Mouse (Mus musculus) stomach, embryonic 16.5 days (tissue): ENCODE measurements around the gene Pms2. TPM values are rescaled to one million over a fixed set of nuclear protein-coding genes. Genes with fewer than 3 reads are reported as not detected.

Source experiments
- ATAC-seq: fragments of 200-750 bp; cut with Nextera tagmentation; 2 replicates; pipeline ENCODE4 v1.8.0; 2017; ENCODE audit warnings: moderate number of reproducible peaks, moderate TSS enrichment; ENCODE audit not compliant: insufficient read depth, low FRiP score
- H3K27ac ChIP-seq: fragments of 300-500 bp; sonication (generic); 2 replicates; pipeline ENCODE4 v1.5.1; 2014; ENCODE audit warnings: low read length
- H3K27me3 ChIP-seq: fragments of 300-500 bp; sonication (generic); 2 replicates; pipeline ENCODE4 v1.6.1; 2014; ENCODE audit warnings: low read length, control low read depth, mixed read lengths; ENCODE audit not compliant: control insufficient read depth, insufficient read depth
- H3K36me3 ChIP-seq: fragments of 300-500 bp; sonication (generic); 2 replicates; pipeline ENCODE4 v1.6.1; 2014; ENCODE audit warnings: low read length; ENCODE audit not compliant: control insufficient read depth, insufficient read depth
- H3K4me1 ChIP-seq: fragments of 300-500 bp; sonication (generic); 2 replicates; pipeline ENCODE4 v1.6.1; 2014; ENCODE audit warnings: low read length, control low read depth, mixed read lengths; ENCODE audit not compliant: control insufficient read depth, insufficient read depth
- H3K4me2 ChIP-seq: fragments of 300-500 bp; sonication (generic); 2 replicates; pipeline ENCODE4 v1.6.1; 2014; ENCODE audit warnings: low read depth, low read length, mixed read lengths
- H3K4me3 ChIP-seq: fragments of 300-500 bp; sonication (generic); replicated peaks from 2 replicates; pipeline ENCODE4 v1.5.1; 2014; ENCODE audit warnings: mild to moderate bottlenecking, low read length
- H3K9ac ChIP-seq: fragments of 300-500 bp; sonication (generic); 2 replicates; pipeline ENCODE4 v1.6.1; 2014; ENCODE audit warnings: low read length
- H3K9me3 ChIP-seq: fragments of 300-500 bp; sonication (generic); replicated peaks from 2 replicates; pipeline ENCODE4 v1.6.1; 2016; ENCODE audit warnings: low read length, control low read depth; ENCODE audit not compliant: control insufficient read depth
- WGBS: fragments of 180-500 bp; shearing (Covaris S2); extraction: QIAGEN DNeasy Blood & Tissue Kit; methylation state at CpG from one replicate; pipeline ENCODE4 v1.1.7; 2014; 5-methylcytosine and 5-hydroxymethylcytosine counted together
- polyA plus RNA-seq: library from polyadenylated mRNA; unstranded; fragments of >200 nt; fragmentation: Nextera tagmentation; extraction: Ambion mirVana; gene quantifications from 2 replicates; pipeline ENCODE4 v1.2.1, GENCODE M21; 2015

The Pms2 gene
- polyA plus RNA-seq, 1 experiment from 2014 or later = 21.5 TPM

GRCm38 (mm10) chr5:143975631-143975933, 65.8 kb downstream of the Pms2 start:
- Histone ChIP-seq H3K4me3 (no peak overlapping the region), H3K4me2 (no peak overlapping the region), H3K9me3 (no peaks in the 10 kb centered on the region), H3K36me3 (no peaks in the 10 kb centered on the region), H3K4me1 (no peaks in the 10 kb centered on the region), H3K9ac (no peak overlapping the region), H3K27me3 (no peaks in the 10 kb centered on the region), H3K27ac (no peak overlapping the region)
- 0 out of 2 replicates have a peak, but pooled peaks have one; percentile 24 for ATAC-seq
- 35% methylated on average over 2 of the region's 2 CpGs for WGBS

- H3K4me1 ChIP-seq = peaks cover 2% of the 10 kb centered on the region; the same call in 1 of the 2 replicates
- no peaks in the 10 kb centered on the region for H3K36me3 ChIP-seq
- no peak overlapping the region for H3K4me2 ChIP-seq
- 87% methylated on average over 11 of the region's 11 CpGs for WGBS
- H3K9me3 ChIP-seq = no peaks in the 10 kb centered on the region
- H3K27me3 ChIP-seq = no peaks in the 10 kb centered on the region
- ATAC-seq = no peak
- no peak overlapping the region for H3K9ac ChIP-seq
- H3K4me3 ChIP-seq = no peak overlapping the region
- no peak overlapping the region for H3K27ac ChIP-seq
These were observed 66.5 kb downstream of the Pms2 start for GRCm38 (mm10) chr5:143976232-143976631.

- Histone ChIP-seq H3K4me1 (peaks cover 2% of the 10 kb centered on the region; the same call in 1 of the 2 replicates), H3K4me3 (no peak overlapping the region), H3K9ac (no peak overlapping the region), H3K9me3 (no peaks in the 10 kb centered on the region), H3K27me3 (no peaks in the 10 kb centered on the region), H3K36me3 (no peaks in the 10 kb centered on the region), H3K4me2 (no peak overlapping the region), H3K27ac (no peak overlapping the region)
- WGBS = 62% methylated on average over 16 of the region's 16 CpGs
- no peak for ATAC-seq
These were observed 67.1 kb downstream of the Pms2 start for GRCm38 (mm10) chr5:143976726-143977431.

- Histone ChIP-seq H3K9ac (no peak overlapping the region), H3K36me3 (no peaks in the 10 kb centered on the region), H3K4me2 (no peak overlapping the region), H3K27ac (no peak overlapping the region), H3K4me1 (peaks cover 2% of the 10 kb centered on the region; the same call in 1 of the 2 replicates), H3K27me3 (no peaks in the 10 kb centered on the region), H3K9me3 (no peaks in the 10 kb centered on the region), H3K4me3 (no peak overlapping the region)
- WGBS = 22% methylated on average over 9 of the region's 9 CpGs
- peak; percentile 45; the same call in 1 of the 2 replicates for ATAC-seq
These were observed 71.1 kb downstream of the Pms2 start for GRCm38 (mm10) chr5:143980858-143981257.

DNA sequence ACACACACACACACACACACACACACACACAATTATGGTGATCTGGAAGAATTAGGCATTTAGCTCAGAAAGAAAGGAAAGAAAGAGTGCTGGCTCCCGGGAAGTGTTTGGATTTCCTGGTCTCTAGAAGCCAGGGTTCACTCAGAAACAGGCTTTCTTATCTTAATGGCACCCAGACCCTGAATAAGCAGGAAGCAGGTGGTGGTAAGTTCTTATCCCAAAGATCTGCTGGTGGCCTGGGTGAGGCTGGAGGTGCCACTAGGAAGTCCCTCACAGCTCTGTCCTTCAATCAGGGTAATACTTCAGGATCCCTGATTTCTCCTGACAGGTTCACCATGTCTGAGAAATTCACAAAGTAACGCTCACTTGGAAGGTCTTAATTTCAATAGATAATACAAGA, 72.6 kb downstream of the Pms2 start:
- Histone ChIP-seq H3K4me3 (no peak overlapping the region), H3K4me2 (no peak overlapping the region), H3K9ac (no peak overlapping the region), H3K9me3 (no peaks in the 10 kb centered on the region), H3K4me1 (peaks cover 2% of the 10 kb centered on the region; the same call in 1 of the 2 replicates), H3K27ac (peak overlapping the region; percentile 56), H3K36me3 (no peaks in the 10 kb centered on the region; the same call in 1 of the 2 replicates), H3K27me3 (no peaks in the 10 kb centered on the region)
- 53% methylated on average over 2 of the region's 2 CpGs for WGBS
- ATAC-seq = no peak

Other genes with a start within 250 kb of the Pms2 start
- gene Usp42, start 177.7 kb upstream of the Pms2 start, polyA plus RNA-seq = 13.7 and 13.9 TPM in 2 replicates
- gene Eif2ak1, start 92.2 kb upstream of the Pms2 start, polyA plus RNA-seq = 33.6 and 35.0 TPM in 2 replicates
- 0.29 and 0.31 TPM in 2 replicates for gene Ankrd61, start 12.3 kb upstream of the Pms2 start, polyA plus RNA-seq
- 92.1 and 95.8 TPM in 2 replicates for gene Aimp2, start 117 bp upstream of the Pms2 start, polyA plus RNA-seq
- 0.90 TPM in 1 of 2 replicates, not detected in the other for gene Gm42421, start 18.2 kb downstream of the Pms2 start, polyA plus RNA-seq
- gene Rsph10b, start 23.1 kb downstream of the Pms2 start, polyA plus RNA-seq = 0.45 and 0.94 TPM in 2 replicates
- 72.5 and 79.7 TPM in 2 replicates for gene Ccz1, start 104.9 kb downstream of the Pms2 start, polyA plus RNA-seq
- 0.43 TPM in 1 of 2 replicates, not detected in the other for gene Ocm, start 116.7 kb downstream of the Pms2 start, polyA plus RNA-seq
- gene Lmtk2, start 190.5 kb downstream of the Pms2 start, polyA plus RNA-seq = 6.5 TPM in 2 replicates